Mouse (Mus musculus) CH12.LX (cell line): ENCODE data around the gene Fam71f1. TPM values are rescaled to one million over a fixed set of nuclear protein-coding genes. Genes with fewer than 3 reads are reported as not detected.
A peak's percentile ranks its signal among the peaks of the same experiment; 100 is the strongest.

Experiments used
- DNase-seq: peaks from one replicate; pipeline ENCODE4 v3.0.0-alpha.2; 2013; ENCODE audit errors: extremely low read depth
- H3K27ac ChIP-seq: 2 replicates; pipeline ENCODE4 v1.5.1; 2012; ENCODE audit warnings: low read depth, mild to moderate bottlenecking, control low read depth, moderate library complexity; ENCODE audit not compliant: insufficient read depth
- H3K27me3 ChIP-seq: replicated peaks from 2 replicates; pipeline ENCODE3; 2012; ENCODE audit warnings: inconsistent platforms
- H3K36me3 ChIP-seq, 2 experiments: replicated peaks in 1 of 2; 2 replicates each; pipeline versions ENCODE3 to v1.6.1; 2012; ENCODE audit warnings: inconsistent platforms in 1 of 2, low read length in 1 of 2, mild to moderate bottlenecking in 1 of 2, mixed read lengths in 1 of 2, moderate library complexity in 1 of 2; ENCODE audit not compliant: control insufficient read depth in 1 of 2, insufficient read depth in 1 of 2
- H3K4me1 ChIP-seq, 2 experiments: 2 replicates each; pipeline ENCODE4 v1.6.1; 2012; ENCODE audit warnings: inconsistent platforms in 1 of 2, moderate library complexity in 1 of 2; ENCODE audit not compliant: insufficient read depth in 2 of 2, control insufficient read depth in 1 of 2
- H3K4me2 ChIP-seq: 2 replicates; pipeline ENCODE4 v1.6.1; 2012; ENCODE audit warnings: low read depth, mild to moderate bottlenecking, control low read depth; ENCODE audit not compliant: poor library complexity, insufficient read depth, severe bottlenecking
- H3K4me3 ChIP-seq, 3 experiments: fragments of 150-350 bp in 1 of 3; sonication (generic) in 1 of 3; replicated peaks in 1 of 3; 2 replicates each; pipeline versions ENCODE3 to v1.5.1; 2011 to 2012; ENCODE audit warnings: low read depth in 2 of 3, low read length in 2 of 3, mild to moderate bottlenecking in 2 of 3, moderate library complexity in 2 of 3, control low read depth in 1 of 3, improper control_type of control experiment in 1 of 3, inconsistent platforms in 1 of 3, mixed read lengths in 1 of 3; ENCODE audit not compliant: poor library complexity in 1 of 3
- H3K79me2 ChIP-seq: replicated peaks from 2 replicates; pipeline ENCODE4 v1.6.1; 2012; ENCODE audit warnings: mild to moderate bottlenecking, moderate library complexity; ENCODE audit not compliant: control insufficient read depth, poor library complexity, insufficient read depth, severe bottlenecking; ENCODE audit errors: extremely low read depth
- H3K9ac ChIP-seq: 2 replicates; pipeline ENCODE4 v1.6.1; 2012; ENCODE audit warnings: low read depth, mild to moderate bottlenecking, control low read depth, moderate library complexity; ENCODE audit not compliant: insufficient read depth
- H3K9me3 ChIP-seq: replicated peaks from 2 replicates; pipeline ENCODE3; 2012; ENCODE audit warnings: low read length, inconsistent platforms, mixed read lengths
- BHLHE40 ChIP-seq: IDR thresholded peaks from 2 replicates; pipeline ENCODE4 v1.6.1; 2011; ENCODE audit warnings: mild to moderate bottlenecking, low read depth, low read length, improper control_type of control experiment
- CHD1 ChIP-seq: IDR thresholded peaks from 2 replicates; pipeline ENCODE4 v1.6.1; 2012; ENCODE audit warnings: low read depth, low read length, improper control_type of control experiment, inconsistent platforms
- CHD2 ChIP-seq: IDR thresholded peaks from 2 replicates; pipeline ENCODE4 v1.6.1; 2011; ENCODE audit warnings: low read length, improper control_type of control experiment
- CTCF ChIP-seq, 2 experiments: IDR thresholded peaks in 1 of 2; conservative IDR thresholded peaks in 1 of 2; 2 replicates each; pipeline ENCODE4 v1.5.1; 2011 to 2012; ENCODE audit warnings: low read depth in 2 of 2, low read length in 2 of 2, improper control_type of control experiment in 1 of 2, inconsistent platforms in 1 of 2, mild to moderate bottlenecking in 1 of 2, moderate library complexity in 1 of 2
- E2F4 ChIP-seq: IDR thresholded peaks from 2 replicates; pipeline ENCODE4 v1.6.1; 2011; ENCODE audit warnings: low read depth, low read length, improper control_type of control experiment; ENCODE audit not compliant: insufficient replicate concordance
- ELF1 ChIP-seq: IDR thresholded peaks from 2 replicates; pipeline ENCODE4 v1.6.1; 2014; ENCODE audit warnings: low read depth, mild to moderate bottlenecking, inconsistent platforms, low read length, improper control_type of control experiment
- EP300 ChIP-seq: IDR thresholded peaks from 2 replicates; pipeline ENCODE4 v1.6.1; 2011; ENCODE audit warnings: low read length, improper control_type of control experiment
- ETS1 ChIP-seq: conservative IDR thresholded peaks from 2 replicates; pipeline ENCODE4 v1.6.1; 2012; ENCODE audit warnings: low read depth, mild to moderate bottlenecking, inconsistent platforms, low read length, improper control_type of control experiment, moderate library complexity
- GABPA ChIP-seq: IDR thresholded peaks from 2 replicates; pipeline ENCODE4 v1.6.1; 2012; ENCODE audit warnings: low read depth, low read length, improper control_type of control experiment, inconsistent platforms; ENCODE audit not compliant: insufficient replicate concordance
- HCFC1 ChIP-seq: IDR thresholded peaks from 2 replicates; pipeline ENCODE4 v1.6.1; 2012; ENCODE audit warnings: low read depth, mild to moderate bottlenecking, inconsistent platforms, low read length, improper control_type of control experiment
- IRF4 ChIP-seq: IDR thresholded peaks from 2 replicates; pipeline ENCODE4 v1.6.1; 2014; ENCODE audit warnings: low read depth, mild to moderate bottlenecking, inconsistent platforms, low read length, improper control_type of control experiment
- JUN ChIP-seq: IDR thresholded peaks from 2 replicates; pipeline ENCODE4 v1.6.1; 2011; ENCODE audit warnings: low read depth, mild to moderate bottlenecking, low read length, improper control_type of control experiment, moderate library complexity; ENCODE audit not compliant: insufficient read depth
- JUND ChIP-seq: conservative IDR thresholded peaks from 2 replicates; pipeline ENCODE4 v1.6.1; 2011; ENCODE audit warnings: low read depth, low read length, improper control_type of control experiment
- KAT2A ChIP-seq: IDR thresholded peaks from 2 replicates; pipeline ENCODE4 v1.6.1; 2012; ENCODE audit warnings: low read length, improper control_type of control experiment, inconsistent platforms; ENCODE audit not compliant: insufficient replicate concordance
- MAFK ChIP-seq: IDR thresholded peaks from 2 replicates; pipeline ENCODE4 v1.6.1; 2011; ENCODE audit warnings: low read length, improper control_type of control experiment; ENCODE audit not compliant: insufficient replicate concordance
- MAX ChIP-seq: IDR thresholded peaks from 2 replicates; pipeline ENCODE4 v1.6.1; 2011; ENCODE audit warnings: low read length, improper control_type of control experiment
- MAZ ChIP-seq: IDR thresholded peaks from 2 replicates; pipeline ENCODE4 v1.6.1; 2012; ENCODE audit warnings: low read depth, mild to moderate bottlenecking, inconsistent platforms, low read length, improper control_type of control experiment, moderate library complexity
- MEF2A ChIP-seq: IDR thresholded peaks from 2 replicates; pipeline ENCODE4 v1.6.1; 2014; ENCODE audit warnings: low read depth, mild to moderate bottlenecking, inconsistent platforms, low read length, improper control_type of control experiment, borderline replicate concordance
- MXI1 ChIP-seq: IDR thresholded peaks from 2 replicates; pipeline ENCODE4 v1.6.1; 2011; ENCODE audit warnings: mild to moderate bottlenecking, low read depth, low read length, improper control_type of control experiment
- MYC ChIP-seq: IDR thresholded peaks from 2 replicates; pipeline ENCODE4 v1.6.1; 2011; ENCODE audit warnings: low read depth, mild to moderate bottlenecking, improper control_type of control experiment, low read length
- NELFE ChIP-seq: IDR thresholded peaks from 2 replicates; pipeline ENCODE4 v1.6.1; 2011; ENCODE audit warnings: low read depth, low read length, improper control_type of control experiment
- NRF1 ChIP-seq: IDR thresholded peaks from 2 replicates; pipeline ENCODE4 v1.6.1; 2014; ENCODE audit warnings: low read depth, mild to moderate bottlenecking, inconsistent platforms, low read length, improper control_type of control experiment, moderate library complexity
- PAX5 ChIP-seq: IDR thresholded peaks from 2 replicates; pipeline ENCODE4 v1.6.1; 2012; ENCODE audit warnings: low read length, inconsistent platforms, mixed read lengths
- POLR2A ChIP-seq: IDR thresholded peaks from 2 replicates; pipeline ENCODE4 v1.6.1; 2011; ENCODE audit warnings: low read depth, mild to moderate bottlenecking, improper control_type of control experiment, low read length
- POLR2AphosphoS2 ChIP-seq: IDR thresholded peaks from 2 replicates; pipeline ENCODE4 v1.6.1; 2011; ENCODE audit warnings: low read depth, low read length, improper control_type of control experiment
- RAD21 ChIP-seq: IDR thresholded peaks from 2 replicates; pipeline ENCODE4 v1.6.1; 2011; ENCODE audit warnings: low read depth, mild to moderate bottlenecking, low read length, improper control_type of control experiment, moderate library complexity
- RCOR1 ChIP-seq: conservative IDR thresholded peaks from 2 replicates; pipeline ENCODE4 v1.6.1; 2012; ENCODE audit warnings: low read depth, mild to moderate bottlenecking, inconsistent platforms, low read length, improper control_type of control experiment
- SIN3A ChIP-seq: IDR thresholded peaks from 2 replicates; pipeline ENCODE4 v1.6.1; 2012; ENCODE audit warnings: low read length, improper control_type of control experiment, inconsistent platforms
- SMC3 ChIP-seq: IDR thresholded peaks from 2 replicates; pipeline ENCODE4 v1.6.1; 2011; ENCODE audit warnings: low read depth, low read length, improper control_type of control experiment
- TBP ChIP-seq: conservative IDR thresholded peaks from 2 replicates; pipeline ENCODE4 v1.6.1; 2011; ENCODE audit warnings: low read depth, low read length, improper control_type of control experiment
- TCF12 ChIP-seq: IDR thresholded peaks from 2 replicates; pipeline ENCODE4 v1.6.1; 2014; ENCODE audit warnings: low read depth, mild to moderate bottlenecking, inconsistent platforms, low read length, improper control_type of control experiment
- UBTF ChIP-seq: IDR thresholded peaks from 2 replicates; pipeline ENCODE4 v1.6.1; 2012; ENCODE audit warnings: low read depth, mild to moderate bottlenecking, inconsistent platforms, low read length, improper control_type of control experiment, moderate library complexity
- USF1 ChIP-seq: IDR thresholded peaks from 2 replicates; pipeline ENCODE4 v1.6.1; 2014; ENCODE audit warnings: low read depth, mild to moderate bottlenecking, inconsistent platforms, low read length, improper control_type of control experiment
- USF2 ChIP-seq: conservative IDR thresholded peaks from 2 replicates; pipeline ENCODE4 v1.6.1; 2011; ENCODE audit warnings: low read depth, low read length, improper control_type of control experiment
- ZC3H11A ChIP-seq: IDR thresholded peaks from 2 replicates; pipeline ENCODE4 v1.6.1; 2012; ENCODE audit warnings: low read depth, mild to moderate bottlenecking, inconsistent platforms, low read length, improper control_type of control experiment
- ZKSCAN1 ChIP-seq: IDR thresholded peaks from 2 replicates; pipeline ENCODE4 v1.6.1; 2012; ENCODE audit warnings: low read depth, inconsistent platforms, low read length, improper control_type of control experiment, borderline replicate concordance
- ZMIZ1 ChIP-seq: IDR thresholded peaks from 2 replicates; pipeline ENCODE4 v1.6.1; 2012; ENCODE audit warnings: low read depth, mild to moderate bottlenecking, inconsistent platforms, low read length, improper control_type of control experiment
- ZNF384 ChIP-seq: IDR thresholded peaks from 2 replicates; pipeline ENCODE4 v1.6.1; 2012; ENCODE audit warnings: low read depth, low read length, improper control_type of control experiment, inconsistent platforms
- dilution Hi-C: fragments of 300-500 bp; cut with MboI; formaldehyde crosslinking; loops from 2 replicates; pipeline ENCODE4 v1.14.3; 2020; ENCODE audit warnings: low sequenced_read_pairs; ENCODE audit not compliant: extremely low pct_unique_long_range_greater_than_20kb, extremely low pct_ligation_motif_present
- in situ Hi-C: fragments of 300-500 bp; cut with MboI; formaldehyde crosslinking; loops from 3 replicates; pipeline ENCODE4 v1.14.3; 2019; ENCODE audit warnings: low sequenced_read_pairs, low pct_ligation_motif_present, low pct_unique_long_range_greater_than_20kb, mixed read lengths
- polyA plus RNA-seq: library from polyadenylated mRNA; unstranded; fragments of >175 nt; gene quantifications from 2 replicates; pipeline ENCODE4 v1.2.1, GENCODE M21; 2012; ENCODE audit warnings: low read depth; ENCODE audit not compliant: insufficient read length
- total RNA-seq, 2 experiments: library from RNA; depleted of rRNA; stranded (reverse); fragments of 300-350 nt in 1 of 2; fragments of >200 nt in 1 of 2; gene quantifications; 2 replicates each; pipeline ENCODE4 v1.2.3; 2012 to 2014

The Fam71f1 gene
- total and polyA plus RNA-seq, 3 experiments = not detected

GRCm38 (mm10) chr6:29278513-29279267 is 40.2 kb upstream of the Fam71f1 start:
- Histone ChIP-seq H3K27ac (no peak overlapping the region), H3K4me3 (no peak overlapping the region), H3K9me3 (no peaks in the 10 kb centered on the region), H3K27me3 (no peaks in the 10 kb centered on the region), H3K4me2 (no peak overlapping the region), H3K4me1 (peaks cover 0 to 14% of the 10 kb centered on the region in 2 experiments; a peak in 3 of 4 replicates), H3K79me2 (peaks cover 6% of the 10 kb centered on the region; the same call in 1 of the 2 replicates), H3K36me3 (peaks cover 8 to 32% of the 10 kb centered on the region in 2 experiments), H3K9ac (no peak overlapping the region)
- peak; percentile 71 for DNase-seq
- TF ChIP-seq BHLHE40 = 0 out of 2 replicates have a peak, but pooled peaks have one; percentile 41
- no peak for TF ChIP-seq MYC
- no peak for TF ChIP-seq ETS1
- TF ChIP-seq NELFE = no peak; the same call in 1 of the 2 replicates
- TF ChIP-seq HCFC1 = no peak
- no peak for TF ChIP-seq JUN
- TF ChIP-seq POLR2A = no peak
- TF ChIP-seq E2F4 = no peak
- no peak for TF ChIP-seq RCOR1
- TF ChIP-seq GABPA = no peak
- no peak for TF ChIP-seq USF2
- no peak for TF ChIP-seq EP300
- TF ChIP-seq ELF1 = no peak
- no peak for TF ChIP-seq PAX5
- TF ChIP-seq ZKSCAN1 = no peak
- TF ChIP-seq KAT2A = no peak
- TF ChIP-seq UBTF = no peak
- peak; percentile 40; the same call in 1 of the 2 replicates for TF ChIP-seq ZC3H11A
- peak; percentile 76 for TF ChIP-seq SMC3
- TF ChIP-seq ZNF384 = no peak; the same call in 1 of the 2 replicates
- peak; percentile 52 to 86 for TF ChIP-seq CTCF (conservative IDR thresholded peaks at IDR 0.05 in 1 of 2, IDR thresholded peaks at IDR 0.05 in 1 of 2; ENCODE audit: low read depth in 2 of 2, low read length in 2 of 2)
- TF ChIP-seq JUND = no peak
- no peak for TF ChIP-seq USF1
- TF ChIP-seq MEF2A = no peak
- no peak for TF ChIP-seq MAZ
- TF ChIP-seq ZMIZ1 = no peak
- no peak for TF ChIP-seq POLR2AphosphoS2
- TF ChIP-seq MAX = no peak
- peak; percentile 80 for TF ChIP-seq RAD21
- no peak for TF ChIP-seq TBP
- peak; percentile 51; the same call in 1 of the 2 replicates for TF ChIP-seq SIN3A
- TF ChIP-seq CHD2 = no peak
- TF ChIP-seq NRF1 = no peak
- no peak for TF ChIP-seq CHD1
- TF ChIP-seq IRF4 = no peak
- TF ChIP-seq MAFK = no peak
- TF ChIP-seq MXI1 = no peak
- no peak for TF ChIP-seq TCF12
- dilution Hi-C loops = no loop called here
- in situ Hi-C loops = loop anchor here (5.0 to 10.0 kb wide), 3 partner anchors 36 to 111 kb away; partner anchors contain the start of gene Rbm28
